Mouse (Mus musculus): ENCODE results near the gene Zfp58.

DNA sequence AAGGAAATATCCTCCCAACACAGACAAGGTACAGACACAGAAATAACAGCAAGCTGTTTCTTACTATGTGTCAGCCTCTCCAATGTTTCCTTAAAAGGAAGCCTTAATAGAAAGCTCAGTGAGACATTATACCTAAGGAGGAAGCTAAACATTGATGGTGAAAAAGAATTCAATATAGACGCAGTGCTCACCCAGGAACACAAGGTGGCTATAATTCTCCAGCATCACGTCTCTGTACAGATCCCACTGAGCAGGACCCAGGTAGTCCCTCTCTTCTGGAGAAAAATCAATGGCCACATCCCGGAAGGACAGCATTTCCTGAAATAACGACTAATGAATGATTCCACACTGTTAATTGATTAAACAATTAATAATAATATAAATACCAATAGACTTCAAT lies 18.8 kb downstream of the Zfp58 start:
- TF ChIP-seq CTCF (conservative IDR thresholded peaks at IDR 0.05; ENCODE audit: insufficient read depth, insufficient read length, low read depth, low read length) (no peak), POLR2A (IDR thresholded peaks at IDR 0.05; ENCODE audit: low read depth, low read length) (no peak)
